15 mouse cellular contexts compared by ENCODE assay signal in genomic region chr4:95395746-95396145, GRCm38 (mm10).
DNase-seq lines count a peak whose midpoint lies in the region; ATAC-seq and TF ChIP-seq lines count a peak whose summit lies in the region.
"Had no signal": no experiment of that assay in that cellular context is flagged by ENCODE, and none has a peak within 500 bp of the region (broad histone marks: within the 10 kb centered on the region; RNA-seq: fewer than 3 reads in every experiment).

No protein-coding gene starts in this region.

- no peaks in the 10 kb centered on the region for H3K27me3 ChIP-seq in heart, embryonic 12.5 days (replicated peaks)
- H3K27me3 ChIP-seq in hindbrain, embryonic 16.5 days (replicated peaks; ENCODE audit: control insufficient read depth, insufficient read depth, low read length) = no peaks in the 10 kb centered on the region
- H3K27me3 ChIP-seq: hindbrain, embryonic 13.5 days; lung, embryonic 15.5 days; stomach, embryonic 15.5 days had no signal

- ATAC-seq in heart, embryonic 12.5 days (ENCODE audit: insufficient number of reproducible peaks, low FRiP score) = no peak
- no peak for ATAC-seq in hindbrain, embryonic 16.5 days

- DNase-seq in heart, adult 11 months = peak; percentile 88
- DNase-seq in urinary bladder, postnatal 14 days (ENCODE audit: low spot score) = peak; percentile 46
- no peak for DNase-seq in urinary bladder, adult 18-20 months (ENCODE audit: low spot score in 2 of 2)
- peak; percentile 35 for DNase-seq in fibroblast of lung, adult 2 months (ENCODE audit: low read depth)
- no peak for DNase-seq in gastrocnemius, adult 2 months
- DNase-seq in left cerebral cortex, postnatal 4 days = no peak
- DNase-seq: cerebellum, adult 18-20 months; gastrocnemius, postnatal 10 days; thymus, postnatal 4 days had no signal

- H3K4me2 ChIP-seq in heart, embryonic 12.5 days = no peak overlapping the region
- no peak overlapping the region for H3K4me2 ChIP-seq in hindbrain, embryonic 16.5 days (ENCODE audit: low read length)
- H3K4me2 ChIP-seq: hindbrain, embryonic 13.5 days; lung, embryonic 15.5 days; stomach, embryonic 15.5 days had no signal

- H3K4me1 ChIP-seq in heart, embryonic 12.5 days (replicated peaks) = peaks cover 5% of the 10 kb centered on the region; the same call in 1 of the 2 replicates
- H3K4me1 ChIP-seq in hindbrain, embryonic 16.5 days (ENCODE audit: control insufficient read depth, insufficient read depth, low read depth, low read length) = no peaks in the 10 kb centered on the region
- H3K4me1 ChIP-seq: hindbrain, embryonic 13.5 days; stomach, embryonic 15.5 days had no signal

- 63% methylated on average over 3 of the region's 3 CpGs for WGBS in heart, embryonic 12.5 days
- WGBS in hindbrain, embryonic 16.5 days = 89% methylated on average over 3 of the region's 3 CpGs

- TF ChIP-seq CTCF in gastrocnemius, adult 2 months (IDR thresholded peaks at IDR 0.05) = no peak

- H3K27ac ChIP-seq in heart, embryonic 12.5 days (ENCODE audit: poor library complexity, severe bottlenecking) = no peak overlapping the region
- H3K27ac ChIP-seq in gastrocnemius, adult 2 months = no peak overlapping the region
- H3K27ac ChIP-seq in hindbrain, embryonic 16.5 days (ENCODE audit: low read depth, low read length) = no peak overlapping the region
- H3K27ac ChIP-seq: hindbrain, embryonic 13.5 days; lung, embryonic 15.5 days; stomach, embryonic 15.5 days had no signal

- no peak overlapping the region for H3K9ac ChIP-seq in heart, embryonic 12.5 days
- H3K9ac ChIP-seq in hindbrain, embryonic 16.5 days (ENCODE audit: low read depth, low read length) = no peak overlapping the region
- H3K9ac ChIP-seq: hindbrain, embryonic 13.5 days; lung, embryonic 15.5 days; stomach, embryonic 15.5 days had no signal

- intact Hi-C loops in gastrocnemius, adult 2 months (cut with DNase I) = no loop called here
- intact Hi-C loops in left cerebral cortex, postnatal 4 days (cut with DNase I) = no loop called here

- no peaks in the 10 kb centered on the region for H3K36me3 ChIP-seq in heart, embryonic 12.5 days
- no peaks in the 10 kb centered on the region for H3K36me3 ChIP-seq in hindbrain, embryonic 16.5 days (ENCODE audit: control insufficient read depth, insufficient read depth, low read length)
- H3K36me3 ChIP-seq: G1E; hindbrain, embryonic 13.5 days; lung, embryonic 15.5 days; stomach, embryonic 15.5 days had no signal

- no peaks in the 10 kb centered on the region for H3K9me3 ChIP-seq in heart, embryonic 12.5 days (replicated peaks)
- no peaks in the 10 kb centered on the region for H3K9me3 ChIP-seq in hindbrain, embryonic 16.5 days (ENCODE audit: control insufficient read depth, low read length)
- H3K9me3 ChIP-seq: G1E; hindbrain, embryonic 13.5 days; lung, embryonic 15.5 days; stomach, embryonic 15.5 days had no signal

- no peak overlapping the region for H3K4me3 ChIP-seq in heart, embryonic 12.5 days
- no peak overlapping the region for H3K4me3 ChIP-seq in gastrocnemius, adult 2 months
- no peak overlapping the region for H3K4me3 ChIP-seq in hindbrain, embryonic 16.5 days (ENCODE audit: low read length)
- H3K4me3 ChIP-seq: hindbrain, embryonic 13.5 days; lung, embryonic 15.5 days; stomach, embryonic 15.5 days had no signal

Comparison
In these comparisons a context has a peak if more than half of its experiments do, and no peak if none do; other contexts are left out.
1. DNase-seq: peak in heart, adult 11 months (single experiment), urinary bladder, postnatal 14 days (single experiment) and fibroblast of lung, adult 2 months (single experiment); none in urinary bladder, adult 18-20 months (0 of 2), gastrocnemius, adult 2 months (single experiment) and left cerebral cortex, postnatal 4 days (single experiment).